Mouse (Mus musculus) midbrain, embryonic 13.5 days (tissue): ENCODE measurements at regions not wholly inside any gene's neighbourhood (a gene's known extent, or its start where the extent isn't known, plus 50 kb on each side); places are given as distances from the start of the nearest gene placed in this dataset.

Source experiments
- ATAC-seq: fragments of 200-750 bp; cut with Nextera tagmentation; 2 replicates; pipeline ENCODE4 v1.8.0; 2017; ENCODE audit warnings: mild to moderate bottlenecking, moderate TSS enrichment, moderate library complexity
- H3K27ac ChIP-seq: fragments of 300-500 bp; sonication (generic); 2 replicates; pipeline ENCODE4 v1.5.1; 2015; ENCODE audit warnings: inconsistent platforms, mild to moderate bottlenecking, moderate library complexity
- H3K27me3 ChIP-seq: fragments of 300-500 bp; sonication (generic); 2 replicates; pipeline ENCODE4 v1.6.1; 2015; ENCODE audit warnings: mild to moderate bottlenecking, inconsistent platforms
- H3K36me3 ChIP-seq: fragments of 300-500 bp; sonication (generic); 2 replicates; pipeline ENCODE4 v1.6.1; 2015; ENCODE audit warnings: mild to moderate bottlenecking, inconsistent platforms
- H3K4me1 ChIP-seq: fragments of 300-500 bp; sonication (generic); replicated peaks from 2 replicates; pipeline ENCODE4 v1.6.1; 2015; ENCODE audit warnings: inconsistent platforms
- H3K4me2 ChIP-seq: fragments of 300-500 bp; sonication (generic); replicated peaks from 2 replicates; pipeline ENCODE4 v1.6.1; 2015; ENCODE audit warnings: moderate library complexity, mild to moderate bottlenecking, inconsistent platforms
- H3K4me3 ChIP-seq: fragments of 300-500 bp; sonication (generic); replicated peaks from 2 replicates; pipeline ENCODE4 v1.5.1; 2015; ENCODE audit warnings: mild to moderate bottlenecking, inconsistent platforms
- H3K9ac ChIP-seq: fragments of 300-500 bp; sonication (generic); replicated peaks from 2 replicates; pipeline ENCODE4 v1.6.1; 2015; ENCODE audit warnings: mild to moderate bottlenecking, inconsistent platforms
- H3K9me3 ChIP-seq: fragments of 300-500 bp; sonication (generic); 2 replicates; pipeline ENCODE4 v1.6.1; 2016; ENCODE audit warnings: mild to moderate bottlenecking, inconsistent platforms
- WGBS: fragments of 180-500 bp; shearing (Covaris S2); methylation state at CpG from one replicate; pipeline ENCODE4 v1.1.7; 2015; 5-methylcytosine and 5-hydroxymethylcytosine counted together

DNA sequence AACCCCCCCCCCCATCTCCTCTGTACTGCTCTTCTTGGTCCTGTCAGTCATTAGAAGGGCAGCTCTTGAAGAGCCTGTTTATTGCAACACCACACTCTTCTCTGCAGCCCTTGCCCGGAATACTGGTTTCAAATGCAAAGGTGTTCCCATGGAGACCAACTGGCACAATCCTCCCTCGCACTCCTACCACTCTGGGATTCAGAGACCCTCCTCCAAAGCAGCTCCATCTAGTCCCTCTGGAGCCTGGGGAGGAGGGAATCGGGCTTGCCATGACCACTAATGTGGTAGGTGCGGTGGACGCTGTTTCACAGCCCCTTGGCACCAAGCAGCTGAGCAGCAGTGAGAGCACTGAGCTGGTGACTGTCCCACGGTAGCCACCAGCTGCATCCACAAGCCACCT lies 83.1 kb downstream of the Stk35 start:
- H3K36me3 ChIP-seq = no peaks in the 10 kb centered on the region
- no peak overlapping the region for H3K4me2 ChIP-seq
- ATAC-seq = no peak
- no peaks in the 10 kb centered on the region; the same call in 1 of the 2 replicates for H3K4me1 ChIP-seq
- WGBS = 45% methylated on average over 6 of the region's 6 CpGs
- no peaks in the 10 kb centered on the region for H3K9me3 ChIP-seq
- no peak overlapping the region for H3K27ac ChIP-seq
- no peak overlapping the region for H3K9ac ChIP-seq
- H3K27me3 ChIP-seq = no peaks in the 10 kb centered on the region
- H3K4me3 ChIP-seq = no peak overlapping the region

- Histone ChIP-seq H3K27me3 (no peaks in the 10 kb centered on the region), H3K9me3 (no peaks in the 10 kb centered on the region), H3K27ac (no peak overlapping the region), H3K36me3 (no peaks in the 10 kb centered on the region), H3K9ac (no peak overlapping the region), H3K4me2 (no peak overlapping the region), H3K4me3 (no peak overlapping the region), H3K4me1 (no peaks in the 10 kb centered on the region; the same call in 1 of the 2 replicates)
- ATAC-seq = no peak
- WGBS = 92% methylated on average over 3 of the region's 3 CpGs
Measured at GRCm38 (mm10) chr2:129884316-129884715, 84.0 kb downstream of the Stk35 start.

- Histone ChIP-seq H3K9me3 (no peaks in the 10 kb centered on the region), H3K36me3 (no peaks in the 10 kb centered on the region), H3K27me3 (no peaks in the 10 kb centered on the region), H3K4me2 (no peak overlapping the region), H3K4me3 (no peak overlapping the region), H3K27ac (no peak overlapping the region), H3K9ac (no peak overlapping the region), H3K4me1 (no peaks in the 10 kb centered on the region; the same call in 1 of the 2 replicates)
- WGBS = 94% methylated on average over 7 of the region's 7 CpGs
- ATAC-seq = no peak
Measured at GRCm38 (mm10) chr2:129885536-129885935, 85.2 kb downstream of the Stk35 start.

- H3K9me3 ChIP-seq = no peaks in the 10 kb centered on the region
- no peaks in the 10 kb centered on the region for H3K4me1 ChIP-seq
- 76% methylated on average over 7 of the region's 7 CpGs for WGBS
- no peak for ATAC-seq
- H3K27ac ChIP-seq = no peak overlapping the region
- H3K9ac ChIP-seq = no peak overlapping the region
- no peaks in the 10 kb centered on the region for H3K27me3 ChIP-seq
- no peak overlapping the region for H3K4me2 ChIP-seq
- no peaks in the 10 kb centered on the region for H3K36me3 ChIP-seq
- H3K4me3 ChIP-seq = no peak overlapping the region
Measured at GRCm38 (mm10) chr2:129893231-129893630, 92.9 kb downstream of the Stk35 start.

GRCm38 (mm10) chr2:129893832-129894231 lies 93.5 kb downstream of the Stk35 start:
- Histone ChIP-seq H3K36me3 (no peaks in the 10 kb centered on the region), H3K27me3 (no peaks in the 10 kb centered on the region), H3K4me3 (no peak overlapping the region), H3K27ac (no peak overlapping the region), H3K4me2 (no peak overlapping the region), H3K4me1 (no peaks in the 10 kb centered on the region), H3K9me3 (no peaks in the 10 kb centered on the region), H3K9ac (no peak overlapping the region)
- WGBS = 89% methylated on average over 5 of the region's 5 CpGs
- ATAC-seq = no peak

DNA sequence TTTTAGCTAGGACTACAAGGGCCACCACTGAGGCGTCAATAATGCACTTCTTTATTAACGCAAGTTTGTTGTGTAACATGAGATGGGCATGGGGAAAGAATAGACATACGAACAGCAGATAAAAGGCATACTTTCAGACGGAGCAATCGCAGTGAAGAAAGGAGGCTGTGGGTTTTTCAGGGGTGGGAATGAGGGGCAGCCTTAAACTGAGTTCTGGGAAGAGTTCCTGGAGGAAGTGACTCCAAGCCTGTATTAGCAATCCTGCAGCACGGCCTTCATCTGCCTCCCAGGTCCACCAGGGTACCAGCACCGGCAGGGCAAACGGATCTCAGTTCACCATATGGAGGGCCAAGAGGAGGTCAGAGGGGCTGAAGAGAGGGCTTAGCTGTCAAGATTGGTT lies 94.6 kb downstream of the Stk35 start:
- 72% methylated on average over 8 of the region's 8 CpGs for WGBS

DNA sequence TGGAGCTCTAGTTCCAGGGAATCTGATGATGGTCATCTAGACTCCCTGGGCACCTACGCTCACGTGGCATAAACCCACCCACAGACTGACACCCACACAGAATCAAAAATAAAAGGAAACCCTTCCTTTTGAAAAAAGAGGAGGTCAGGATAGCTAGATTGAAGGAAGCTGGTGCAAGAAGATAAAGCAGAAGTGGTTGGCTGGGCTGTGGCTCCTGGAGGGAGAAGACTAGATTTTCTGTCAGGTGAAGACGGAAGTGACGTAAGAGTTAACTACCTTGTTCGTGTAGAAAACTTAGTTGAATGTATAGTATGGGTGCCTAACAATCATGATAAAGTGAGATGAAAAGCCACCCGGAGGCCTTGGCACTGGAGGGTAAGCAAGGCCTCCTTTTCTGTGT lies 95.1 kb downstream of the Stk35 start:
- no peak for ATAC-seq
- no peaks in the 10 kb centered on the region for H3K27me3 ChIP-seq
- H3K4me1 ChIP-seq = no peaks in the 10 kb centered on the region
- no peak overlapping the region for H3K4me2 ChIP-seq
- WGBS = 91% methylated on average over 6 of the region's 6 CpGs
- no peak overlapping the region for H3K27ac ChIP-seq
- no peaks in the 10 kb centered on the region for H3K9me3 ChIP-seq
- H3K36me3 ChIP-seq = no peaks in the 10 kb centered on the region
- no peak overlapping the region for H3K9ac ChIP-seq
- no peak overlapping the region for H3K4me3 ChIP-seq

More for the DNA sequence above, 94.6 kb downstream of the Stk35 start:
- Histone ChIP-seq H3K27ac (no peak overlapping the region), H3K4me3 (no peak overlapping the region), H3K9ac (no peak overlapping the region), H3K9me3 (no peaks in the 10 kb centered on the region), H3K4me1 (no peaks in the 10 kb centered on the region), H3K27me3 (no peaks in the 10 kb centered on the region), H3K4me2 (no peak overlapping the region), H3K36me3 (no peaks in the 10 kb centered on the region)
- no peak for ATAC-seq

- WGBS = 80% methylated on average over 4 of the region's 4 CpGs
Measured at GRCm38 (mm10) chr2:129896696-129897095, 96.4 kb downstream of the Stk35 start.

GRCm38 (mm10) chr2:129903383-129904135 lies 103.2 kb downstream of the Stk35 start:
- H3K36me3 ChIP-seq = no peaks in the 10 kb centered on the region
- ATAC-seq = no peak
- no peak overlapping the region for H3K4me2 ChIP-seq
- no peak overlapping the region for H3K4me3 ChIP-seq
- H3K4me1 ChIP-seq = peaks cover 4% of the 10 kb centered on the region
- no peak overlapping the region for H3K27ac ChIP-seq
- H3K9me3 ChIP-seq = no peaks in the 10 kb centered on the region
- no peak overlapping the region for H3K9ac ChIP-seq
- peaks cover 31% of the 10 kb centered on the region for H3K27me3 ChIP-seq
- 84% methylated on average over 4 of the region's 4 CpGs for WGBS

More at GRCm38 (mm10) chr2:129896696-129897095, 96.4 kb downstream of the Stk35 start:
- Histone ChIP-seq H3K9ac (no peak overlapping the region), H3K27ac (no peak overlapping the region), H3K9me3 (no peaks in the 10 kb centered on the region), H3K36me3 (no peaks in the 10 kb centered on the region), H3K27me3 (no peaks in the 10 kb centered on the region), H3K4me3 (no peak overlapping the region), H3K4me1 (no peaks in the 10 kb centered on the region), H3K4me2 (no peak overlapping the region)
- ATAC-seq = no peak

- H3K4me3 ChIP-seq = no peak overlapping the region
- H3K36me3 ChIP-seq = no peaks in the 10 kb centered on the region
- peaks cover 14% of the 10 kb centered on the region for H3K4me1 ChIP-seq
- ATAC-seq = no peak
- H3K9me3 ChIP-seq = no peaks in the 10 kb centered on the region
- H3K4me2 ChIP-seq = no peak overlapping the region
- no peak overlapping the region for H3K27ac ChIP-seq
- peaks cover 31% of the 10 kb centered on the region for H3K27me3 ChIP-seq
- WGBS = 45% methylated on average over 7 of the region's 7 CpGs
- H3K9ac ChIP-seq = no peak overlapping the region
Measured at GRCm38 (mm10) chr2:129904753-129905152, 104.4 kb downstream of the Stk35 start.

- 1% methylated on average over 28 of the region's 28 CpGs for WGBS
- Histone ChIP-seq H3K9me3 (no peaks in the 10 kb centered on the region), H3K27ac (peak overlapping the region; percentile 83), H3K4me1 (peaks cover 25% of the 10 kb centered on the region), H3K4me3 (peak overlapping the region; percentile 39), H3K4me2 (peak overlapping the region; percentile 63), H3K27me3 (peaks cover 61% of the 10 kb centered on the region), H3K9ac (peak overlapping the region; percentile 51), H3K36me3 (no peaks in the 10 kb centered on the region)
- ATAC-seq = peak; percentile 98
Measured at GRCm38 (mm10) chr2:129908701-129909425, 103.3 kb upstream of the Tgm3 start.

GRCm38 (mm10) chr2:129911203-129911921 lies 100.8 kb upstream of the Tgm3 start:
- WGBS = 28% methylated on average over 19 of the region's 19 CpGs
- H3K27me3 ChIP-seq = peaks cover 56% of the 10 kb centered on the region
- H3K9ac ChIP-seq = no peak overlapping the region
- peak overlapping the region; percentile 37 for H3K4me2 ChIP-seq
- no peak overlapping the region for H3K27ac ChIP-seq
- H3K4me3 ChIP-seq = peak overlapping the region; percentile 11; the same call in 1 of the 2 replicates
- ATAC-seq = no peak
- H3K9me3 ChIP-seq = 0 out of 2 replicates have a peak, but pooled peaks cover 3% of the 10 kb centered on the region
- no peaks in the 10 kb centered on the region for H3K36me3 ChIP-seq
- H3K4me1 ChIP-seq = peaks cover 25% of the 10 kb centered on the region
